Mouse (Mus musculus): Measurements from ENCODE around the gene Eif5.

Gene Eif5

DNA sequence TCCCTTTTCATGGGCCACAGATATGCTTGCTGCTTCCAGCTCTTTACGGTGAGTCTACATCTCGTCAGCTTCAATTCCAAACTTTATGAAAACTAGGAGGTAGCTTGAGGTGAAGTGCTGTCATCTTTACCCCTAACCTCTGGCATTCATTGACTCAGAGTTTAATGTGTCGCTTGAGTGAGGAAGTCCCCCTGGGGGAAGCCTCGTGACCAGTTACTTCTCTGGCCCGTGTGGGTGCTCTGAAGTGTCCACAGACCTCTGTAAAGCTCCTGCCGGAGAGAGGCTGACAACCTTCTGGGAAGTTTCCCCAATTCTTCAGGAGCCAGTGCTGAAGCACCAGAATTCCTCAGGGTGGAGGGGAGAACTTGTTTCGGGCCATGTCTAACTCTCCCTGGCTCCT is 34.6 kb downstream of the Eif5 start:
- DNase-seq: no peak

DNA sequence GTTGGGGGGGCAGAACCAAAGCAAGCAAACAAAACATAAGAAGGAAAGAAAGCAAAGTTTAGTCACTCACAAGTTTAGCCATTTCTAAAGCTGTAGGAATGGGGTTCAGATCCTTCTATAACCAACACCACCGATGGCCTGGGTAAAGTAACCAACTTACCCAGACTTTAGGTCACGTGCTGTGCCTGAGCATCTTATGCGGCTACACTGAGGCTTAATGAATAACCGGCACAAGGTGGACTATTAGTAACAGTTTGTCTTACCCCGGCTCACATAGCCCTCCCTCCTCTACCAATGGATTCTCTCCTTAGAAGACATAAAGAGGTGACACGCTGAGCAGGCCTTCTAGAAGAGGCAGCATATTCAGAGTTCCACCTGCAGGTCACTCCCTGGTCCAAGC is 35.5 kb downstream of the Eif5 start:
- no peak for DNase-seq

DNA sequence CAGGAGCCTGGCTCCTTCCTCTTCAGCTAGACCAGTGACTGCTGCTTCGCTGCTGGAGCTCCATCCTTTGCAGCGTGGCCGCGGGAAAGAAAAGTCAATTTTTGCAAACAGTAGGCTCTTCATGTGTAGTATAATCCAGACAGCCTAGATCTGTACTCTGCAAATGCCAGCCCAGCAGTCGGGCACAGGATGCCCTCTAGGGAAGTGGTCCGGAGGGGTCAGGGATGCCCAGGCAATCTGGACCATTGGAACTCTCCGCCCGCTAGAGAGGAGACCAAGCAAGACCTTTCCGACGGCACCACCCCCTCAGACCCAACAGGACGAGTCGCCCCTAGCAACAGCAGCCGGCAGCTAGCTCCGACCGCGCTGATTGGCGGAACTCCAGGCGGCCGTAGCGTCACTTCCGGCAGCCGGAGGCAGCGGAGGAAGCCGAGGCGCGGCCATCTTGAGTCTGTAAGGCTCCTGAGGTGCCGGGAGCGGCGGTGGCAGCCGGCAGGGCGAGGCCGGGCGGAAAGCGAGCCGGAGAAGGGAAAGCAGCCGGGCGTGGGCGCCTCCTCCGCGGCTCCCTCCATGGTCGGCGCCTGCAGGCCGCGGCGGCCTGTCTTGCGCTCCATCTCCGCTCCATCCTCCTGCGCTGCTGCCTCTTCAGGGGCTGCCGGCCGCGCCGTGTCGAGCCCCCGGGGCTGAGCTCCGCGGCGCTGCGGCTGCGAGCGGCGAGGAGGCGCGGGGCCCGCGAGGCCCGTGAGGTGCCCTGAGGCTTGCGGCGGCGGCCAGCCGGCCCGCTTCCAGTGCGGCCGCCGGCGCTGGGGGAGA is 36.5 kb downstream of the Eif5 start, which contains the start of gene Mark3:
Gene Mark3 (plus strand): TSS at position 450 of the 813 bp plus-strand sequence.
- DNase-seq: peak; percentile 97

DNA sequence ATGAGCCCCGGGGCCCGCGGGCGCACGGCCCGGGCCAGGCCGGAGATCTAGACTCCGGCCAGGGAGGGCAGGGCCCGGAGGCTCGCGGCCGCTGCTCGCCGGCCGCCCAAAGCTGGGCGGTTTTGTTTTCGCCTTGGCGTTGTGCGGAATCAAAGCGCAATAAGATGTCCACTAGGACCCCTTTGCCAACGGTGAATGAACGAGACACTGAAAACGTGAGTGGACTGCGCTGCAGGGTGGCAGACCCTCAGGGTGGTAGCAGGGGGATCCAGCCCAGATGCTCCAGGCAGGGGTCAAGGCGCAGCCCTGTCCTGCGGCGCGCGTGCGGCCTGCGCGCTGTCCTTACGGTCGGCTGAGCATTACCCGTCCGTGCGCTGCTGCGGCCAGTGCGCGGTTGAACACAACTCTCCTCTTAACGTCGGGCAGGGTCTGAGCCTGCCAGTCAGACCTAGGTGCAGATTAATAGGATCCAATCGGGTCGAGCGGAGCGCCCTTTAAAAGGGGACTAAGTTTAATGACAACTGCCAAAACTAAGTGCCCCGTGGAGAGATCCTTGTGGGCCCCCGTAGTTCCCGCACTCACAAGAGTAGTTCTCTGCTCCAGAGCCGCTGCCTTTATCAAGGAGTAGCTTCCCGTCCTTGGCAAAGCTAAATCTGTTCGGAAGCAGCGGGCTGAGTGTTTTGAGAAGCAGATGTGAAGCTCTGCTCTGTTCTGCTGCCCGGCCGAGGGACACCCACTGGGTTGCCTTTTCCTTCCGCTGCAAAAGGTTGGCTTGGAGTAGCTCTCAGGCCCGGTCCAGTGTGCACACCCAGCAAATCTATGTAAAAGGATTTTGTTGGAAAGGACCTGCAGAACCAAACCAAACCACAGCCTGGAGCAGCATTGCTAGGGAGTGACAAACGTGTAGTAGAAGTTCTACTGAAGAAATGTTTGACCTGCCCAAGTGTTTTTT is 37.3 kb downstream of the Eif5 start:
- DNase-seq: peak; percentile 58

DNA sequence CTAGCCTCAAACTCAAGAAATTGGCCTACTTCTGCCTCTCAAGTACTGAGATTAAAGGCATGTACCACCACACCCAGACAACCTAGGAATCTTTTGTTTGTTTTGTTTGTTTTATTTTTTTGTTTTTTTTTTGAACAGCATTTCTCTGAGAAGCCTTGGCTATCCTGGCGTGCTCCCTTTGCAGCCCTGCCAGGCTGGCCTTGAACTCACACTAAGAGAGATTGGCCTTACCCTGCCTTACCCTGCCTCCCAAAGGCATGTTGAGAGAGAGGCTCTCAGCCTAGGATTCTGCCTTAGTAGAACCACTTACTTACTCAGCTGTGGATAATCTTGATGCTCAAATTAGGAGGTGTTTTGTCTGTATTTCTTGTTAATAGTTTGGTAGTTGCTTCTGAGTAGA is 45.2 kb downstream of the Eif5 start:
- DNase-seq: no peak

DNA sequence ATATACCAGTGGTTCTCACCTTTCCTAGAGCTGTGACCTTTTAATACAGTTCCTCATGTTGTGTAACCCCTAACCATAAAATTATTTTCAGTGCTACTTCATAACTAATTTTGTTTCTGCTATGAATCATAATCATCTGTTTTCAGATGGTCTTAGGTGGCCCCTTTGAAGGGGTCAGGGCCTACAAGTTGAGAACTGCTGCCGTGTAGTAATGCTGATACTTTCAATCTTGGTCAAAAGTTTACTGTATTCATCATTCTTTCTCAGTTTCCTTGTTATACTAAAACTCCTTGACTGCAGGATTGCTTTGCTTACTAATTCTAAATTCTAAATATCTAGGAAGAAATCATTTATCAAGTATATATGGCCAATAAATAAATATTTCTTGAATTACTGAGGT is 46.6 kb downstream of the Eif5 start:
- DNase-seq: no peak

DNA sequence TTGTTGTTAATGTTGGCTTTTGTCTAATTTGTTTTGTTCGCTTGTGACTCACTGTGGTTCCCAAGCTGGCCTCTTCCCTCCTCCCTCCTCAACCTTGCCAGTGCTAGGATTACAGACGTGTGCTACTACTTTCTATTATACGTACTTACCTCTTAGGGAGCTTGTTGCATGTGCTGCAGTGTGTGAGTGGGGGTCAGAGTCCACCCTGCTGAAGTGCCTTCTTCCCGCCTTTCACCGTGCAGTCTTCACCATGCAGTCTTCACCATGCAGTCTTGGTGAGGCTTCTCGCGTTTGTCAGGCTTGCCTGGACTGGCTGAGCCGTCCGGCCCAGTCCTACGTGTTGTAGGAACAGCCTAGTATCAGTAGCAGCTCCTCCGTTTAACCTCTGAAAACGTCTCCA is 49.4 kb downstream of the Eif5 start:
- DNase-seq: no peak

DNA sequence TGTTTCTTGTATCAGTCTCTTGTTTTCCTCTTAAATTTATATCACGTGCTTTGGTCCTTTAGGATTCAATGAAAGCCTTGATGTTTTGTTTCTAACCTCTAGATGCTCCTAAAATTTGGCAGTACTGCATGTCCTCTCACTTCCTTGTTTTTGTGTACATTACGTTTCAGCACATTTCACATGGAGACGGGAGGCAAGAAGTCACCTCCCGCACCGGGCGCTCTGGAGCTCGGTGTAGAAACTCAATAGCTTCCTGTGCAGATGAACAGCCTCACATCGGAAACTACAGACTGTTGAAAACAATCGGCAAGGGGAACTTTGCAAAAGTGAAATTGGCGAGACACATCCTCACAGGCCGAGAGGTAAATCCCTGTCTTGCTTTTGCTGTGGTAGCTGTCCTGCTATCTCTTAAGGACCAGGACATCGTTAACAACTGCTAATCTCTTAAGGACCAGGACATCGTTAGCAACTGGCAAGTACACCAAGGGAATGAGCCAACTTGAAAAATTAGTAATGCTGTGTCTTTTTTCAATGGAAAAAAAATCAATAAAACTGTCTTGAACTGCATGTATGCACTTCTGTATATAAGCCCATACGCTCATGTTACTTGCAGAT is 54.7 kb downstream of the Eif5 start:
- no peak for DNase-seq

DNA sequence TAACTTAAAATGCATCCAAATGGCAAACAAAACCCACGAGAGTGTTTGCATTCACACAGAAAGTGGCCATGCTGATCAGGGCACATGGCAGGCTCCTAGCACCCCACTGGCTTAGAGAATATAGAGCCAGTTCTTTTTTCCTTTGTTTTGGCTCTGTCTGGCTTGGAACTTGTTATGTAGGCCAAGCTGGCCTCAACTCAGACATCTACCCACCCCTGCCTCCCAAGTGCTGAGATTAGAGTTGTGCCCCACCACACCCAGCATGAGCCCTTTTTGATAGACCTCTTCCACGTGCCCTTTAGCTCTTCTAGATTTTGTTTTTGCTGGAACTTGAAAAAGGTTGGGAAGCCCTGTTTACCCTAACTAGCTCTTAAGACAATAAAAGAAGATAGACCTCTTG is 56.0 kb downstream of the Eif5 start:
- DNase-seq: no peak
